Mouse (Mus musculus): ENCODE results near the gene Ttc9c. TPM values are rescaled to one million over a fixed set of nuclear protein-coding genes. Genes with fewer than 3 reads are reported as not detected.

Ttc9c gene
- polyA plus RNA-seq, 2 experiments: 16.9 to 17.1 TPM

GRCm38 (mm10) chr19:8820424-8820956 lies 1.4 kb upstream of the Ttc9c start:
- peaks cover 9 to 25% of the 10 kb centered on the region in 2 experiments for H3K4me1 ChIP-seq (replicated peaks; ENCODE audit: control insufficient read depth in 2 of 2, insufficient read depth in 2 of 2, low read length in 1 of 2)
- DNase-seq (ENCODE audit: low read depth in 3 of 3, low spot score in 3 of 3) (peak in 2 of 3 experiments; percentile 48 to 49), ATAC-seq (ENCODE audit: insufficient read depth) (peak; percentile 66)
- H3K36me3 ChIP-seq (replicated peaks; ENCODE audit: control insufficient read depth, insufficient read depth, low read depth): peaks cover 50% of the 10 kb centered on the region
- H3K9ac ChIP-seq (replicated peaks): peak overlapping the region; percentile 98
- peak overlapping the region; percentile 90 to 96 for H3K4me3 ChIP-seq (ENCODE audit: insufficient read depth in 1 of 2, low read depth in 2 of 2, low read length in 2 of 2)
- under 1% methylated on average over 48 of the region's 48 CpGs for WGBS (ENCODE audit: insufficient replicate concordance)
- no peak for TF ChIP-seq CTCF (IDR thresholded peaks at IDR 0.05; ENCODE audit: low read depth)
- TF ChIP-seq EP300 (IDR thresholded peaks at IDR 0.05; ENCODE audit: low read depth): no peak
- peak overlapping the region; percentile 86 for H3K27ac ChIP-seq
- no peaks in the 10 kb centered on the region for H3K9me3 ChIP-seq (ENCODE audit: control insufficient read depth, low read length)
- peak overlapping the region; percentile 91 for H3K4me2 ChIP-seq (ENCODE audit: low read depth)
- H3K27me3 ChIP-seq (ENCODE audit: control insufficient read depth, insufficient read depth, low read length): no peaks in the 10 kb centered on the region

- DNase-seq (ENCODE audit: low read depth in 3 of 3, low spot score in 3 of 3) (peak; percentile 95 to 97 (median 96)), ATAC-seq (ENCODE audit: insufficient read depth) (peak; percentile 91)
- Histone ChIP-seq H3K9ac (replicated peaks) (peak within 1 kb of the TSS; percentile 98), H3K36me3 (replicated peaks; ENCODE audit: control insufficient read depth, insufficient read depth, low read depth) (peaks cover 48% of the 10 kb centered on the region), H3K4me3 (ENCODE audit: insufficient read depth in 1 of 2, low read depth in 2 of 2, low read length in 2 of 2) (peak within 1 kb of the TSS; percentile 90 to 96), H3K9me3 (ENCODE audit: control insufficient read depth, low read length) (no peaks in the 10 kb centered on the region), H3K27me3 (ENCODE audit: control insufficient read depth, insufficient read depth, low read length) (no peaks in the 10 kb centered on the region), H3K4me2 (ENCODE audit: low read depth) (peak within 1 kb of the TSS; percentile 91), H3K4me1 (replicated peaks; ENCODE audit: control insufficient read depth in 2 of 2, insufficient read depth in 2 of 2, low read length in 1 of 2) (peaks cover 9 to 25% of the 10 kb centered on the region in 2 experiments), H3K27ac (peak within 1 kb of the TSS; percentile 86)
- under 1% methylated on average over 82 of the region's 83 CpGs for WGBS (ENCODE audit: insufficient replicate concordance)
- TF ChIP-seq EP300 (IDR thresholded peaks at IDR 0.05; ENCODE audit: low read depth): no peak; the same call in 1 of the 2 replicates
- peak; percentile 24; the same call in 1 of the 2 replicates for TF ChIP-seq CTCF (IDR thresholded peaks at IDR 0.05; ENCODE audit: low read depth)
Observed at GRCm38 (mm10) chr19:8819596-8820423, 677 bp upstream of the Ttc9c start, which contains the start of gene Hnrnpul2. Hnrnpul2 (plus strand) TSS chr19:8820010.

DNA sequence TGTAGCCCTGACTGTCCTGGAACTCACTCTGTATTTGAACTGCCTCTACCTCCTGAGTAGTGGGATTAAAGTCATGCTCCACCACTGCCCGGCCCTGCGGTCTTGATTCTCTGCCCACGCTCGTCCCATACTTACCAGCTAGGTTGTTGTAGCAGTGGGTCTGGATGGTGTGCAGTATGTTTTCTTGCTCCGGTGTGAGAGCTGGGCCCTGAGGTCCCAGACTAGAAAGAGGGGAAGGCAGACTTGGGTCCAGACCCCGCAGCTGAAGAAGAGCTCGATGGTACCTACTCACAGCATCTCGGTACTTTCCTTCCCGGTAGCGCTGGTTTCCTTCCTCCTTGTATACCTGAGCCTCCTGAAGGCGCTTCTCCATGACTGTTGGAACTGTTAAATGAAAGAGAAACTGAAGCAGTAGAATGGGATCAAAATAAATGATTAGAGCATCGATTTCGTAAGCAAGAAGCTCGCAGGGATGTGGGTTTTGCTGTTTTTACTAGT lies 783 bp downstream of the Ttc9c start:
- Histone ChIP-seq H3K36me3 (replicated peaks; ENCODE audit: control insufficient read depth, insufficient read depth, low read depth) (peaks cover 43% of the 10 kb centered on the region), H3K27ac (peak overlapping the region; percentile 86), H3K4me3 (ENCODE audit: insufficient read depth in 1 of 2, low read depth in 2 of 2, low read length in 2 of 2) (peak overlapping the region; percentile 90 to 96), H3K9ac (replicated peaks) (peak overlapping the region; percentile 98), H3K9me3 (ENCODE audit: control insufficient read depth, low read length) (no peaks in the 10 kb centered on the region), H3K4me2 (ENCODE audit: low read depth) (peak overlapping the region; percentile 91), H3K27me3 (ENCODE audit: control insufficient read depth, insufficient read depth, low read length) (no peaks in the 10 kb centered on the region), H3K4me1 (replicated peaks; ENCODE audit: control insufficient read depth in 2 of 2, insufficient read depth in 2 of 2, low read length in 1 of 2) (peaks cover 9 to 25% of the 10 kb centered on the region in 2 experiments)
- 11% methylated on average over 14 of the region's 14 CpGs for WGBS (ENCODE audit: insufficient replicate concordance)
- ATAC-seq (ENCODE audit: insufficient read depth) (no peak), DNase-seq (ENCODE audit: low read depth in 3 of 3, low spot score in 3 of 3) (no peak)
- TF ChIP-seq EP300 (IDR thresholded peaks at IDR 0.05; ENCODE audit: low read depth): no peak
- TF ChIP-seq CTCF (IDR thresholded peaks at IDR 0.05; ENCODE audit: low read depth): no peak

DNA sequence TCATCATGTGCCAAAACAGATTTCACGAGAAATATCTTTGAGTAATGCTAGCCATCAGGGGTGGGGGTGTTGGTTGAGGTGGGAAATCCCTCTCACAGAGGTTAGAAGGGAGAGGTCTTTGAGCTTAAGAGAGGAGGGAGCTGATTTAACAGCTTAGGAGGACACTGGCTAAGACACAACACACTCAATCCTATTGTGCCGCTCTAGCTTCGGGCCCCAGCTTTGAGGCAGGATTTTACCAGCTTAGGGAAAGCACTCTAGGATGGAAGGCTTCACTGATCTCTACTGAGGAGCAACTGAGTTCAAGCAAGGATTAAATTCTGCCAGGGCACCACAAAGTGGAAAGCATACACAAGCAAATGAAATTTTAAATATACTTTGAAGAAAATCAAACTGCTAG lies 2.1 kb downstream of the Ttc9c start:
- 67% methylated on average over 3 of the region's 3 CpGs for WGBS (ENCODE audit: insufficient replicate concordance)
- Histone ChIP-seq H3K9ac (replicated peaks) (peak overlapping the region; percentile 7), H3K36me3 (replicated peaks; ENCODE audit: control insufficient read depth, insufficient read depth, low read depth) (peaks cover 41% of the 10 kb centered on the region), H3K27me3 (ENCODE audit: control insufficient read depth, insufficient read depth, low read length) (no peaks in the 10 kb centered on the region), H3K4me2 (ENCODE audit: low read depth) (peak overlapping the region; percentile 91), H3K4me3 (ENCODE audit: insufficient read depth in 1 of 2, low read depth in 2 of 2, low read length in 2 of 2) (peak overlapping the region in 1 of 2 experiments; percentile 96; a peak in 2 of 4 replicates), H3K9me3 (ENCODE audit: control insufficient read depth, low read length) (no peaks in the 10 kb centered on the region), H3K4me1 (replicated peaks; ENCODE audit: control insufficient read depth in 2 of 2, insufficient read depth in 2 of 2, low read length in 1 of 2) (peaks cover 5 to 16% of the 10 kb centered on the region in 2 experiments), H3K27ac (no peak overlapping the region)
- DNase-seq (ENCODE audit: low read depth in 3 of 3, low spot score in 3 of 3): no peak
- no peak for TF ChIP-seq EP300 (IDR thresholded peaks at IDR 0.05; ENCODE audit: low read depth)
- ATAC-seq (ENCODE audit: insufficient read depth): no peak

GRCm38 (mm10) chr19:8815812-8816211 lies 3.3 kb downstream of the Ttc9c start:
- whole genome bisulfite sequencing (ENCODE audit: insufficient replicate concordance): 85% methylated on average over 11 of the region's 11 CpGs
- DNase-seq (ENCODE audit: low read depth in 3 of 3, low spot score in 3 of 3): no peak
- Histone ChIP-seq H3K4me2 (ENCODE audit: low read depth) (no peak overlapping the region), H3K4me3 (ENCODE audit: insufficient read depth in 1 of 2, low read depth in 2 of 2, low read length in 2 of 2) (no peak overlapping the region), H3K9ac (replicated peaks) (no peak overlapping the region), H3K4me1 (replicated peaks; ENCODE audit: control insufficient read depth in 2 of 2, insufficient read depth in 2 of 2, low read length in 1 of 2) (peaks cover 3 to 14% of the 10 kb centered on the region in 2 experiments), H3K9me3 (ENCODE audit: control insufficient read depth, low read length) (no peaks in the 10 kb centered on the region), H3K27me3 (ENCODE audit: control insufficient read depth, insufficient read depth, low read length) (no peaks in the 10 kb centered on the region), H3K36me3 (replicated peaks; ENCODE audit: control insufficient read depth, insufficient read depth, low read depth) (peaks cover 45% of the 10 kb centered on the region), H3K27ac (no peak overlapping the region)
- no peak for ATAC-seq (ENCODE audit: insufficient read depth)
- TF ChIP-seq EP300 (IDR thresholded peaks at IDR 0.05; ENCODE audit: low read depth) (no peak), CTCF (IDR thresholded peaks at IDR 0.05; ENCODE audit: low read depth) (no peak)
